Mouse (Mus musculus): ENCODE measurements around the gene Robo2. TPM values are rescaled to one million over a fixed set of nuclear protein-coding genes. Genes with fewer than 3 reads are reported as not detected.
A peak's percentile ranks its signal among the peaks of the same experiment; 100 is the strongest.

The Robo2 gene
- total RNA-seq, 1 experiment from 2014 or later = not detected

- no peak for ATAC-seq (ENCODE audit: extremely low read depth, insufficient number of reproducible peaks, low FRiP score, poor library complexity, severe bottlenecking)
Measured at GRCm38 (mm10) chr16:74372876-74373275, 38.7 kb downstream of the Robo2 start.

- ATAC-seq (ENCODE audit: extremely low read depth, insufficient number of reproducible peaks, low FRiP score, poor library complexity, severe bottlenecking) = no peak
Measured at GRCm38 (mm10) chr16:74348437-74348836, 63.2 kb downstream of the Robo2 start.

GRCm38 (mm10) chr16:74338969-74339630 is 72.5 kb downstream of the Robo2 start:
- 0 out of 2 replicates have a peak, but pooled peaks have one; percentile 26 for ATAC-seq (ENCODE audit: extremely low read depth, insufficient number of reproducible peaks, low FRiP score, poor library complexity, severe bottlenecking)

- no peak for ATAC-seq (ENCODE audit: extremely low read depth, insufficient number of reproducible peaks, low FRiP score, poor library complexity, severe bottlenecking)
Measured at GRCm38 (mm10) chr16:74321666-74322371, 89.8 kb downstream of the Robo2 start.

- no peak for ATAC-seq (ENCODE audit: extremely low read depth, insufficient number of reproducible peaks, low FRiP score, poor library complexity, severe bottlenecking)
Measured at GRCm38 (mm10) chr16:74316150-74316549, 95.5 kb downstream of the Robo2 start.

GRCm38 (mm10) chr16:74313222-74313621 is 98.4 kb downstream of the Robo2 start:
- ATAC-seq (ENCODE audit: extremely low read depth, insufficient number of reproducible peaks, low FRiP score, poor library complexity, severe bottlenecking) = no peak

- ATAC-seq (ENCODE audit: extremely low read depth, insufficient number of reproducible peaks, low FRiP score, poor library complexity, severe bottlenecking) = no peak
Measured at GRCm38 (mm10) chr16:74307543-74307887, 104.1 kb downstream of the Robo2 start.

- ATAC-seq (ENCODE audit: extremely low read depth, insufficient number of reproducible peaks, low FRiP score, poor library complexity, severe bottlenecking) = no peak
Measured at GRCm38 (mm10) chr16:74306876-74307542, 104.6 kb downstream of the Robo2 start.

GRCm38 (mm10) chr16:74287878-74288277 is 123.7 kb downstream of the Robo2 start:
- no peak for ATAC-seq (ENCODE audit: extremely low read depth, insufficient number of reproducible peaks, low FRiP score, poor library complexity, severe bottlenecking)

GRCm38 (mm10) chr16:74282549-74282948 is 129.1 kb downstream of the Robo2 start:
- ATAC-seq (ENCODE audit: extremely low read depth, insufficient number of reproducible peaks, low FRiP score, poor library complexity, severe bottlenecking) = no peak

GRCm38 (mm10) chr16:74276855-74277573 is 134.6 kb downstream of the Robo2 start:
- ATAC-seq (ENCODE audit: extremely low read depth, insufficient number of reproducible peaks, low FRiP score, poor library complexity, severe bottlenecking) = no peak

GRCm38 (mm10) chr16:74274596-74274995 is 137.0 kb downstream of the Robo2 start:
- ATAC-seq (ENCODE audit: extremely low read depth, insufficient number of reproducible peaks, low FRiP score, poor library complexity, severe bottlenecking) = no peak

GRCm38 (mm10) chr16:74272993-74273392 is 138.6 kb downstream of the Robo2 start:
- no peak for ATAC-seq (ENCODE audit: extremely low read depth, insufficient number of reproducible peaks, low FRiP score, poor library complexity, severe bottlenecking)

GRCm38 (mm10) chr16:74258241-74258640 is 153.4 kb downstream of the Robo2 start:
- no peak for ATAC-seq (ENCODE audit: extremely low read depth, insufficient number of reproducible peaks, low FRiP score, poor library complexity, severe bottlenecking)

GRCm38 (mm10) chr16:74244452-74244851 is 167.2 kb downstream of the Robo2 start:
- ATAC-seq (ENCODE audit: extremely low read depth, insufficient number of reproducible peaks, low FRiP score, poor library complexity, severe bottlenecking) = no peak

- ATAC-seq (ENCODE audit: extremely low read depth, insufficient number of reproducible peaks, low FRiP score, poor library complexity, severe bottlenecking) = no peak
Measured at GRCm38 (mm10) chr16:74241534-74241933, 170.1 kb downstream of the Robo2 start.

- no peak for ATAC-seq (ENCODE audit: extremely low read depth, insufficient number of reproducible peaks, low FRiP score, poor library complexity, severe bottlenecking)
Measured at GRCm38 (mm10) chr16:74237411-74237930, 174.2 kb downstream of the Robo2 start.

GRCm38 (mm10) chr16:74234393-74235059 is 177.1 kb downstream of the Robo2 start:
- ATAC-seq (ENCODE audit: extremely low read depth, insufficient number of reproducible peaks, low FRiP score, poor library complexity, severe bottlenecking) = no peak

- ATAC-seq (ENCODE audit: extremely low read depth, insufficient number of reproducible peaks, low FRiP score, poor library complexity, severe bottlenecking) = no peak
Measured at GRCm38 (mm10) chr16:74233596-74233995, 178.0 kb downstream of the Robo2 start.

All from neutrophil, adult 5-6 weeks (primary cell).